Mouse (Mus musculus): ENCODE measurements at regions not wholly inside any gene's neighbourhood (a gene's known extent, or its start where the extent isn't known, plus 50 kb on each side); places are given as distances from the start of the nearest gene placed in this dataset.

GRCm38 (mm10) chr10:44976815-44977214, 90.2 kb upstream of the Prep start:
- H3K4me1 ChIP-seq (ENCODE audit: control insufficient read depth, low read depth, low read length) = no peaks in the 10 kb centered on the region
- no peak overlapping the region for H3K4me2 ChIP-seq (ENCODE audit: low read depth, low read length)
- H3K36me3 ChIP-seq (ENCODE audit: control insufficient read depth, insufficient read depth) = no peaks in the 10 kb centered on the region
- no peak overlapping the region for H3K27ac ChIP-seq (ENCODE audit: low read length)
- H3K9me3 ChIP-seq (replicated peaks; ENCODE audit: control insufficient read depth, low read length) = no peaks in the 10 kb centered on the region
- WGBS (ENCODE audit: insufficient replicate concordance) = 70% methylated on average over 2 of the region's 2 CpGs
- no peaks in the 10 kb centered on the region for H3K27me3 ChIP-seq (ENCODE audit: control insufficient read depth, insufficient read depth, low read depth, low read length)
- no peak for ATAC-seq (ENCODE audit: low read depth)
- no peak overlapping the region for H3K4me3 ChIP-seq (ENCODE audit: low read depth, low read length)
- no peak overlapping the region for H3K9ac ChIP-seq (ENCODE audit: low read depth, low read length)

GRCm38 (mm10) chr10:44971911-44972310, 95.1 kb upstream of the Prep start:
- H3K36me3 ChIP-seq (ENCODE audit: control insufficient read depth, insufficient read depth) = no peaks in the 10 kb centered on the region
- no peak overlapping the region for H3K4me2 ChIP-seq (ENCODE audit: low read depth, low read length)
- H3K27ac ChIP-seq (ENCODE audit: low read length) = no peak overlapping the region
- no peaks in the 10 kb centered on the region for H3K27me3 ChIP-seq (ENCODE audit: control insufficient read depth, insufficient read depth, low read depth, low read length)
- 48% methylated on average over 2 of the region's 2 CpGs for whole genome bisulfite sequencing (ENCODE audit: insufficient replicate concordance)
- no peak overlapping the region for H3K4me3 ChIP-seq (ENCODE audit: low read depth, low read length)
- H3K9ac ChIP-seq (ENCODE audit: low read depth, low read length) = no peak overlapping the region
- H3K9me3 ChIP-seq (replicated peaks; ENCODE audit: control insufficient read depth, low read length) = no peaks in the 10 kb centered on the region
- no peak for ATAC-seq (ENCODE audit: low read depth)
- no peaks in the 10 kb centered on the region for H3K4me1 ChIP-seq (ENCODE audit: control insufficient read depth, low read depth, low read length)

GRCm38 (mm10) chr10:44959968-44960367, 107.0 kb upstream of the Prep start:
- Histone ChIP-seq H3K4me3 (ENCODE audit: low read depth, low read length) (no peak overlapping the region), H3K4me1 (ENCODE audit: control insufficient read depth, low read depth, low read length) (no peaks in the 10 kb centered on the region), H3K4me2 (ENCODE audit: low read depth, low read length) (no peak overlapping the region), H3K27ac (ENCODE audit: low read length) (no peak overlapping the region), H3K27me3 (ENCODE audit: control insufficient read depth, insufficient read depth, low read depth, low read length) (no peaks in the 10 kb centered on the region), H3K9me3 (replicated peaks; ENCODE audit: control insufficient read depth, low read length) (no peaks in the 10 kb centered on the region), H3K36me3 (ENCODE audit: control insufficient read depth, insufficient read depth) (no peaks in the 10 kb centered on the region), H3K9ac (ENCODE audit: low read depth, low read length) (no peak overlapping the region)
- no peak for ATAC-seq (ENCODE audit: low read depth)
- WGBS (ENCODE audit: insufficient replicate concordance) = 71% methylated on average over 3 of the region's 3 CpGs

GRCm38 (mm10) chr10:44945205-44945725, 121.7 kb upstream of the Prep start:
- ATAC-seq (ENCODE audit: low read depth) = no peak
- no peaks in the 10 kb centered on the region for H3K27me3 ChIP-seq (ENCODE audit: control insufficient read depth, insufficient read depth, low read depth, low read length)
- H3K9me3 ChIP-seq (replicated peaks; ENCODE audit: control insufficient read depth, low read length) = no peaks in the 10 kb centered on the region
- H3K36me3 ChIP-seq (ENCODE audit: control insufficient read depth, insufficient read depth) = no peaks in the 10 kb centered on the region
- WGBS (ENCODE audit: insufficient replicate concordance) = 33% methylated on average over 1 of the region's 1 CpGs
- no peak overlapping the region for H3K4me2 ChIP-seq (ENCODE audit: low read depth, low read length)
- H3K9ac ChIP-seq (ENCODE audit: low read depth, low read length) = no peak overlapping the region
- H3K4me1 ChIP-seq (ENCODE audit: control insufficient read depth, low read depth, low read length) = no peaks in the 10 kb centered on the region
- H3K4me3 ChIP-seq (ENCODE audit: low read depth, low read length) = no peak overlapping the region
- no peak overlapping the region for H3K27ac ChIP-seq (ENCODE audit: low read length)

GRCm38 (mm10) chr10:44939403-44939802, 127.6 kb upstream of the Prep start:
- Histone ChIP-seq H3K4me1 (ENCODE audit: control insufficient read depth, low read depth, low read length) (no peaks in the 10 kb centered on the region), H3K36me3 (ENCODE audit: control insufficient read depth, insufficient read depth) (no peaks in the 10 kb centered on the region), H3K27me3 (ENCODE audit: control insufficient read depth, insufficient read depth, low read depth, low read length) (no peaks in the 10 kb centered on the region), H3K9ac (ENCODE audit: low read depth, low read length) (no peak overlapping the region), H3K4me3 (ENCODE audit: low read depth, low read length) (no peak overlapping the region), H3K9me3 (replicated peaks; ENCODE audit: control insufficient read depth, low read length) (no peaks in the 10 kb centered on the region), H3K4me2 (ENCODE audit: low read depth, low read length) (no peak overlapping the region), H3K27ac (ENCODE audit: low read length) (no peak overlapping the region)
- no peak for ATAC-seq (ENCODE audit: low read depth)
- 38% methylated on average over 1 of the region's 1 CpGs for WGBS (ENCODE audit: insufficient replicate concordance)

- 59% methylated on average over 5 of the region's 5 CpGs for WGBS (ENCODE audit: insufficient replicate concordance)
- no peak for ATAC-seq (ENCODE audit: low read depth)
- Histone ChIP-seq H3K36me3 (ENCODE audit: control insufficient read depth, insufficient read depth) (no peaks in the 10 kb centered on the region), H3K9me3 (replicated peaks; ENCODE audit: control insufficient read depth, low read length) (no peaks in the 10 kb centered on the region), H3K4me2 (ENCODE audit: low read depth, low read length) (no peak overlapping the region), H3K27me3 (ENCODE audit: control insufficient read depth, insufficient read depth, low read depth, low read length) (no peaks in the 10 kb centered on the region), H3K4me1 (ENCODE audit: control insufficient read depth, low read depth, low read length) (no peaks in the 10 kb centered on the region), H3K27ac (ENCODE audit: low read length) (no peak overlapping the region), H3K9ac (ENCODE audit: low read depth, low read length) (no peak overlapping the region), H3K4me3 (ENCODE audit: low read depth, low read length) (no peak overlapping the region)
Observed at GRCm38 (mm10) chr10:44936976-44937500, 130.0 kb upstream of the Prep start.

- no peak overlapping the region for H3K9ac ChIP-seq (ENCODE audit: low read depth, low read length)
- no peak overlapping the region for H3K27ac ChIP-seq (ENCODE audit: low read length)
- H3K36me3 ChIP-seq (ENCODE audit: control insufficient read depth, insufficient read depth) = no peaks in the 10 kb centered on the region
- H3K4me1 ChIP-seq (ENCODE audit: control insufficient read depth, low read depth, low read length) = no peaks in the 10 kb centered on the region
- no peaks in the 10 kb centered on the region for H3K27me3 ChIP-seq (ENCODE audit: control insufficient read depth, insufficient read depth, low read depth, low read length)
- WGBS (ENCODE audit: insufficient replicate concordance) = 63% methylated on average over 2 of the region's 2 CpGs
- H3K4me2 ChIP-seq (ENCODE audit: low read depth, low read length) = no peak overlapping the region
- no peak overlapping the region for H3K4me3 ChIP-seq (ENCODE audit: low read depth, low read length)
- no peak for ATAC-seq (ENCODE audit: low read depth)
- H3K9me3 ChIP-seq (replicated peaks; ENCODE audit: control insufficient read depth, low read length) = no peaks in the 10 kb centered on the region
Observed at GRCm38 (mm10) chr10:44930796-44931195, 136.2 kb upstream of the Prep start.

- no peak overlapping the region for H3K9ac ChIP-seq (ENCODE audit: low read depth, low read length)
- no peak for ATAC-seq (ENCODE audit: low read depth)
- no peak overlapping the region for H3K4me3 ChIP-seq (ENCODE audit: low read depth, low read length)
- WGBS (ENCODE audit: insufficient replicate concordance) = 58% methylated on average over 8 of the region's 8 CpGs
- no peaks in the 10 kb centered on the region for H3K36me3 ChIP-seq (ENCODE audit: control insufficient read depth, insufficient read depth)
- no peaks in the 10 kb centered on the region for H3K9me3 ChIP-seq (replicated peaks; ENCODE audit: control insufficient read depth, low read length)
- H3K4me1 ChIP-seq (ENCODE audit: control insufficient read depth, low read depth, low read length) = no peaks in the 10 kb centered on the region
- H3K4me2 ChIP-seq (ENCODE audit: low read depth, low read length) = no peak overlapping the region
- no peak overlapping the region for H3K27ac ChIP-seq (ENCODE audit: low read length)
- no peaks in the 10 kb centered on the region for H3K27me3 ChIP-seq (ENCODE audit: control insufficient read depth, insufficient read depth, low read depth, low read length)
Observed at GRCm38 (mm10) chr10:44913751-44914388, 153.1 kb upstream of the Prep start.

GRCm38 (mm10) chr10:44904520-44904919, 162.5 kb upstream of the Prep start:
- WGBS (ENCODE audit: insufficient replicate concordance) = 78% methylated on average over 4 of the region's 4 CpGs
- Histone ChIP-seq H3K27me3 (ENCODE audit: control insufficient read depth, insufficient read depth, low read depth, low read length) (no peaks in the 10 kb centered on the region), H3K4me3 (ENCODE audit: low read depth, low read length) (no peak overlapping the region)

More at GRCm38 (mm10) chr10:44904520-44904919, 162.5 kb upstream of the Prep start:
- no peak for ATAC-seq (ENCODE audit: low read depth)
- H3K27ac ChIP-seq (ENCODE audit: low read length) = no peak overlapping the region
- H3K9me3 ChIP-seq (replicated peaks; ENCODE audit: control insufficient read depth, low read length) = no peaks in the 10 kb centered on the region
- H3K4me1 ChIP-seq (ENCODE audit: control insufficient read depth, low read depth, low read length) = no peaks in the 10 kb centered on the region
- H3K4me2 ChIP-seq (ENCODE audit: low read depth, low read length) = no peak overlapping the region
- no peak overlapping the region for H3K9ac ChIP-seq (ENCODE audit: low read depth, low read length)
- H3K36me3 ChIP-seq (ENCODE audit: control insufficient read depth, insufficient read depth) = no peaks in the 10 kb centered on the region
